Mouse (Mus musculus) C2C12 (cell line): Measurements from ENCODE around the gene Fxyd2. TPM values are rescaled to one million over a fixed set of nuclear protein-coding genes. Genes with fewer than 3 reads are reported as not detected.

Experiments used
- H3K27me3 ChIP-seq: one replicate; pipeline ENCODE4 v1.6.1; 2011; ENCODE audit not compliant: control insufficient read depth, insufficient read depth, insufficient read length
- H3K36me3 ChIP-seq: one replicate; pipeline ENCODE4 v1.6.1; 2011; ENCODE audit not compliant: control insufficient read depth, insufficient read depth
- H3K4me3 ChIP-seq: one replicate; pipeline ENCODE4 v1.5.1; 2011; ENCODE audit warnings: mild to moderate bottlenecking, control low read depth; ENCODE audit not compliant: poor library complexity, insufficient read depth, severe bottlenecking
- H3K79me2 ChIP-seq: one replicate; pipeline ENCODE4 v1.6.1; 2011; ENCODE audit not compliant: control insufficient read depth, insufficient read depth
- H3K79me3 ChIP-seq: one replicate; pipeline ENCODE4 v1.6.1; 2011; ENCODE audit warnings: low read depth, control low read depth
- H3ac ChIP-seq: one replicate; pipeline ENCODE3; 2011; ENCODE audit warnings: low read depth; ENCODE audit not compliant: control insufficient read depth, insufficient read length
- CEBPB ChIP-seq: IDR thresholded peaks from one replicate; pipeline ENCODE4 v1.6.1; 2011; ENCODE audit warnings: low read depth, mild to moderate bottlenecking, control low read depth, moderate library complexity
- CTCF ChIP-seq: IDR thresholded peaks from one replicate; pipeline ENCODE4 v1.5.1; 2011; ENCODE audit not compliant: control insufficient read depth, insufficient read depth, insufficient read length
- FOSL1 ChIP-seq: IDR thresholded peaks from one replicate; pipeline ENCODE4 v1.8.0; 2011; ENCODE audit warnings: mild to moderate bottlenecking, low read length; ENCODE audit not compliant: poor library complexity, insufficient read depth, severe bottlenecking
- MAX ChIP-seq: IDR thresholded peaks from one replicate; pipeline ENCODE4 v1.6.1; 2011; ENCODE audit warnings: mild to moderate bottlenecking, control low read depth
- MYOD1 ChIP-seq: IDR thresholded peaks from one replicate; pipeline ENCODE4 v1.6.1; 2011; ENCODE audit warnings: low read depth; ENCODE audit not compliant: control insufficient read depth, insufficient read length
- MYOG ChIP-seq: IDR thresholded peaks from one replicate; pipeline ENCODE4 v1.6.1; 2011; ENCODE audit not compliant: control insufficient read depth, insufficient read length; ENCODE audit errors: extremely low read depth
- USF1 ChIP-seq: IDR thresholded peaks from one replicate; pipeline ENCODE4 v1.6.1; 2011; ENCODE audit warnings: low read depth, mild to moderate bottlenecking, control low read depth, moderate library complexity
- polyA plus RNA-seq: library from polyadenylated mRNA; unstranded; fragments of >200 nt; fragmentation: generic; extraction: Trizol; gene quantifications from one replicate; pipeline ENCODE4 v1.2.1, GENCODE M21; 2012; ENCODE audit warnings: missing spikeins

The Fxyd2 gene
- polyA plus RNA-seq, 1 experiment: not detected

DNA sequence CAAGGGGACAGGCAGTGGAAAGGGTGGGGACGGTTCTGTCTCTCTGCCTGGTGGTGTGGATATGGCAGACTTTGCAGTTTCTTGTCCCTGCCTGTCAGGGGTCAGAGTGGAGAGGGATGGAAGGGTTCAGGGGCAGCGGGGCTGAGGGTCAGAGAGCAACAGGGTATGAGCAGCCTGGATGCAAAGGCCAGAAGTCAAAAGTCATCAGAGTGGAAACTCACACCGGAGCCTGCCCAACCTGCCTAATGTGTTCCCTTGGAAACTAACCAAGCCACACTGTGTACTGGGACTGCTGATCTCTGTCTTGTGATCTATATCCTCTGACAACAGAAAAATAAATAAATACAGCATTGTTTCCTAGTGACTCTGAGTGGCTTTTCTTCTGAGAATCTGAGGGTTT, 3.7 kb upstream of the Fxyd2 start:
- TF ChIP-seq MYOG: no peak
- no peak for TF ChIP-seq CTCF
- no peak for TF ChIP-seq MAX
- no peak for TF ChIP-seq USF1
- no peak for TF ChIP-seq CEBPB
- no peak for TF ChIP-seq MYOD1
- no peak for TF ChIP-seq FOSL1
- no peaks in the 10 kb centered on the region for H3K36me3 ChIP-seq
- peaks cover 14% of the 10 kb centered on the region for H3K27me3 ChIP-seq
- no peaks in the 10 kb centered on the region for H3K79me3 ChIP-seq
- H3K79me2 ChIP-seq: no peaks in the 10 kb centered on the region
- H3K4me3 ChIP-seq: no peak overlapping the region
- H3ac ChIP-seq: no peak overlapping the region

DNA sequence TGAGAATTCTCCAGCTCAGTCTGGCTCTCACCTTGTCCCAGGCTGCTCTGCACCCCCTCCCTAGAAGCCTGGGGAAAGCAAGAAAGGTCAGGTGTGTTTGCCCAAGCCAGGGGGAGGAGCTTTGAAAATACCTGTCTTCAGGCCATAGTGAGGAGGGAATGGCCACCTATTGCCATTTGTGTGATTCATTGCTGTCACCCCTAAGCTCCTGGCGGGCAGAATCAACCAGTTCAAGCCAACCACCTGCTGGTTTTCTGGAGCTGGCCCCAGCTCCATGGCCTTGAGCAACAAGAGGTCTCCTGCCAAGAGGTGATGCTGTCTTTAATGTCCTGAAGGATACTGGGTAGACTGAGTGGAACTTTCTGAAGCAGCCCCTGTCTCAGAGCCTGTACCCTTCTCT, 1.1 kb upstream of the Fxyd2 start:
- H3K27me3 ChIP-seq: peaks cover 13% of the 10 kb centered on the region
- TF ChIP-seq CEBPB: no peak
- no peak for TF ChIP-seq CTCF
- no peak for TF ChIP-seq MYOG
- TF ChIP-seq FOSL1: no peak
- no peak for TF ChIP-seq USF1
- TF ChIP-seq MAX: no peak
- TF ChIP-seq MYOD1: no peak
- H3K79me2 ChIP-seq: no peaks in the 10 kb centered on the region
- H3K4me3 ChIP-seq: no peak overlapping the region
- H3K36me3 ChIP-seq: no peaks in the 10 kb centered on the region
- no peaks in the 10 kb centered on the region for H3K79me3 ChIP-seq
- H3ac ChIP-seq: no peak overlapping the region

DNA sequence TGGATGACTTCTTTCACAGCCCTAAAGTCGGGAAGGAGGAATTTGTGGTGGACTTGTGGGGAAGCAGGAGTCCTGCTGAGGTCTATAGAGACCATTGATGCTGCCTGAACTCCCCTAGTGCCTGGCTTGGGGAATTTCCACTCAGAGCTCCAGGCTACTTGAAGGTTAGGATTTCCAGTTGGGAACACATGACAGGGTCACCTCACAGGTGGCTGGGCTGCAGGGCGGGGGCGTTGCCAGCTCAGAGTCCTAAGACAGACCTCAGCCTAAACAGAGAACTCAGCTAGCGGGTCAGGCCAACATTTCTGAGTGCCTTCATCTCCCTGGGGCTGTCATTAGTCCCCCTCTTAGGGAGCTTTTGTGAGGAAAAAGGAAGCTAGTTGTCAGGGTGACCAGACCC, 2.4 kb downstream of the Fxyd2 start:
- TF ChIP-seq CTCF (no peak), MYOD1 (no peak), USF1 (no peak), MYOG (no peak), MAX (no peak), CEBPB (no peak), FOSL1 (no peak)
- H3K4me3 ChIP-seq: no peak overlapping the region
- no peaks in the 10 kb centered on the region for H3K79me3 ChIP-seq
- no peaks in the 10 kb centered on the region for H3K36me3 ChIP-seq
- no peaks in the 10 kb centered on the region for H3K79me2 ChIP-seq
- H3K27me3 ChIP-seq: peaks cover 12% of the 10 kb centered on the region
- H3ac ChIP-seq: no peak overlapping the region

DNA sequence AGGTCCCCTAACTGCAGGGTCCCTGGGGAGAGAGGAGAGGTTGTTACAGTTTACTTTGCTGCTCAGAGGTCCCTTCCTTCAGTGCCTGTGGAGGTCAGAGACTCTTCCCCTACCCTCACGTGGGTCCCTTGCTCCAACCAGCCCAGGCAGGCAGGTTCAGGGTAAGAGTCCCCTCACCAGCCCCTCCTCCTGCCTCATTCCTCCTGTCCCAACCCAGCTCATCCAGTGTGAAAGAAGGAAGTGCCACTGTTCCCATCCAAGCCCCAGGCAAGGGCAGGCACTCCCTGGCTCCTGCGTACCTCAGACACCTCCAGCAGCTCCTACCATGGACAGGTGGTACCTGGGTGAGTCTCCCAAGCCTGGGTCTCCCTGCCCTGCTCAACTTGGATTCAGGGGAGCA, 3.5 kb downstream of the Fxyd2 start:
- TF ChIP-seq USF1: no peak
- TF ChIP-seq MYOD1: no peak
- TF ChIP-seq MYOG: no peak
- TF ChIP-seq CTCF: no peak
- TF ChIP-seq MAX: no peak
- TF ChIP-seq FOSL1: no peak
- no peak for TF ChIP-seq CEBPB
- no peaks in the 10 kb centered on the region for H3K79me2 ChIP-seq
- H3K27me3 ChIP-seq: peaks cover 12% of the 10 kb centered on the region
- H3K79me3 ChIP-seq: no peaks in the 10 kb centered on the region
- no peaks in the 10 kb centered on the region for H3K36me3 ChIP-seq
- H3K4me3 ChIP-seq: no peak overlapping the region
- H3ac ChIP-seq: no peak overlapping the region

DNA sequence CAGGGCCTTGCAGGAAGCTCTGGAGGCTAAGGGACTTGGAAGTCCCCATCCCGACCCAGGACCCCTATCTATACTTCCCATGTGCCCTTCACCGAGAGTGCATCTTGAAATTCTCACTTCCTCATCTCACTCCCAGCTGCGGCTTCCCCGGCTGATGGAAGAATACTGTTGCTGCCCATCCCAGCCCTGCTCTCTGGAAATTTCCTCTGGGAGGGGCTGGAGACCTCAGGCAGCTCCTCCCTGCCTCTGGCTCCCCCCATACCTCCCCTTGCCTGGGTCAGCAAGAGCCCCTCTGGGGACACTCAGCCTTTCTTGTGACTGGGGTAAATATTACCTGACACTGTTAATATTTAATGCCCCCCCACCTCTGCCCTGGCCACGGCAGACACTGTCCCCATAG, 6.2 kb downstream of the Fxyd2 start:
- H3K4me3 ChIP-seq: no peak overlapping the region
- H3K27me3 ChIP-seq: peaks cover 6% of the 10 kb centered on the region
- no peaks in the 10 kb centered on the region for H3K79me3 ChIP-seq
- no peaks in the 10 kb centered on the region for H3K79me2 ChIP-seq
- no peak for TF ChIP-seq MYOG
- no peak for TF ChIP-seq MAX
- no peak for TF ChIP-seq FOSL1
- no peak for TF ChIP-seq MYOD1
- TF ChIP-seq CEBPB: no peak
- H3K36me3 ChIP-seq: no peaks in the 10 kb centered on the region
- no peak overlapping the region for H3ac ChIP-seq

DNA sequence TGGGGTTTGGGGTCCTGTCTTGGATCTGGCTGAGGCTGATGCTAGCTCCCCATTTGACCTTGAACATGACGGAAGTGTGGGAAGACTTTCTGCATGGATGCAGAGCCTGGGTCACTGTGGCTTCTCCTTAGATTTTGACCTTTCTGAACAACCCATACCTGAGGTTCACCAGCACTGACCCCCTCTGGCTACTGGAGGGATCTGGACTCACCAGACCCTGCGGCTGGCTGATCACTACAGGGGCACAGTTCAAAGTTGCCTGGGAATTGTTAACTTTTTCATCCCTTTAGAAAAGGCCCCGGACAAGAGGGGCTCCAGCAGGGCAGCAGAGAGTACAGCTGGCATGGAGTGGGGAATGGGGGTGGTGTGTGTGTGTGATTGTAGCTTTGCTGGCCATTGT, 7.3 kb downstream of the Fxyd2 start:
- H3ac ChIP-seq: no peak overlapping the region
- H3K79me3 ChIP-seq: no peaks in the 10 kb centered on the region
- H3K36me3 ChIP-seq: no peaks in the 10 kb centered on the region
- H3K79me2 ChIP-seq: no peaks in the 10 kb centered on the region
- peaks cover 6% of the 10 kb centered on the region for H3K27me3 ChIP-seq
- H3K4me3 ChIP-seq: no peak overlapping the region
- no peak for TF ChIP-seq MAX
- no peak for TF ChIP-seq CEBPB
- no peak for TF ChIP-seq MYOD1
